Mouse (Mus musculus) liver, embryonic 14.5 days (tissue): Measurements from ENCODE around the gene Mknk1.

ENCODE experiments used
- CTCF ChIP-seq: IDR thresholded peaks from 2 replicates; pipeline ENCODE4 v1.5.1; 2016; ENCODE audit warnings: antibody characterized with exemption, low read depth, control low read depth
- EP300 ChIP-seq: IDR thresholded peaks from 2 replicates; pipeline ENCODE4 v1.6.1; 2016; ENCODE audit warnings: antibody characterized with exemption, low read depth

DNA sequence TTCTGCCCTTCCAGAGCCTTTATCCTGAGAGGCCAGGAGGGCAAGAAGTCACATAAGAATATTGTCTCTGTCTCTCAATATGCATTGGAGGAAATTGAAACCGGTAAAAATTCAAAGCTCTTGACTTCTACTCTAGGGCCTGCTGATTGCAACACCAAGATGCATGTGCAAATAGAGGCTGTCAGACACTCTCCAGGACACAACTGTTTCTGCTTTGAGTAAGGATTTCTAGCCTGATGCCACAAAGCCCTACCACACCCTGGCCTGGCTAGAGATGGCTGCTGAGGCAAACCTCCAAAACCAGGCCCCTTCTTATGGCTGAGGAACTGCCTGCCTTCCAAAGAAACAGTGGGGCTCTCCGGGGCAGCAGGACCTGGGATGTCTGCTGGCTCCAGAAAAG, 3.4 kb upstream of the Mknk1 start:
- TF ChIP-seq CTCF (no peak), EP300 (no peak)
